Mouse (Mus musculus) intestine, embryonic 14.5 days (tissue): ENCODE results near the gene Hrg. TPM values are rescaled to one million over a fixed set of nuclear protein-coding genes. Genes with fewer than 3 reads are reported as not detected.

ENCODE experiments used
- ATAC-seq: fragments of 200-750 bp; cut with Nextera tagmentation; replicated peaks from 2 replicates; pipeline ENCODE4 v1.8.0; 2017; ENCODE audit warnings: low read depth, moderate number of reproducible peaks, moderate TSS enrichment, moderate library complexity; ENCODE audit not compliant: low FRiP score, low TSS enrichment
- DNase-seq: peaks from one replicate; pipeline ENCODE4 v3.0.0-alpha.2; 2018; ENCODE audit warnings: low spot score
- H3K27ac ChIP-seq: fragments of 300-500 bp; sonication (generic); 2 replicates; pipeline ENCODE4 v1.5.1; 2014; ENCODE audit warnings: low read depth, mild to moderate bottlenecking, control low read depth
- H3K27me3 ChIP-seq: fragments of 300-500 bp; sonication (generic); replicated peaks from 2 replicates; pipeline ENCODE4 v1.6.1; 2014; ENCODE audit warnings: low read length, control low read depth; ENCODE audit not compliant: control insufficient read depth, insufficient read depth
- H3K36me3 ChIP-seq: fragments of 300-500 bp; sonication (generic); 2 replicates; pipeline ENCODE4 v1.6.1; 2014; ENCODE audit warnings: low read length, control low read depth; ENCODE audit not compliant: control insufficient read depth, insufficient read depth
- H3K4me1 ChIP-seq: fragments of 300-500 bp; sonication (generic); replicated peaks from 2 replicates; pipeline ENCODE4 v1.6.1; 2014; ENCODE audit warnings: low read length, control low read depth, mixed read lengths; ENCODE audit not compliant: control insufficient read depth, insufficient read depth
- H3K4me2 ChIP-seq: fragments of 300-500 bp; sonication (generic); 2 replicates; pipeline ENCODE4 v1.6.1; 2014; ENCODE audit warnings: low read length
- H3K4me3 ChIP-seq: fragments of 300-500 bp; sonication (generic); 2 replicates; pipeline ENCODE4 v1.5.1; 2014; ENCODE audit warnings: low read depth, low read length, control low read depth, mixed read lengths
- H3K9ac ChIP-seq: fragments of 300-500 bp; sonication (generic); 2 replicates; pipeline ENCODE4 v1.6.1; 2014; ENCODE audit warnings: mild to moderate bottlenecking, low read length
- H3K9me3 ChIP-seq: fragments of 300-500 bp; sonication (generic); 2 replicates; pipeline ENCODE4 v1.6.1; 2016; ENCODE audit warnings: low read length, control low read depth; ENCODE audit not compliant: control insufficient read depth
- WGBS: fragments of 180-500 bp; shearing (Covaris S2); extraction: QIAGEN DNeasy Blood & Tissue Kit; methylation state at CpG from one replicate; pipeline ENCODE4 v1.1.7; 2014; 5-methylcytosine and 5-hydroxymethylcytosine counted together
- polyA plus RNA-seq: library from polyadenylated mRNA; unstranded; fragments of >200 nt; fragmentation: Nextera tagmentation; extraction: Ambion mirVana; gene quantifications from 2 replicates; pipeline ENCODE4 v1.2.1, GENCODE M21; 2014

Gene Hrg
- polyA plus RNA-seq: 0.13 TPM in 1 of 2 replicates, not detected in the other

DNA sequence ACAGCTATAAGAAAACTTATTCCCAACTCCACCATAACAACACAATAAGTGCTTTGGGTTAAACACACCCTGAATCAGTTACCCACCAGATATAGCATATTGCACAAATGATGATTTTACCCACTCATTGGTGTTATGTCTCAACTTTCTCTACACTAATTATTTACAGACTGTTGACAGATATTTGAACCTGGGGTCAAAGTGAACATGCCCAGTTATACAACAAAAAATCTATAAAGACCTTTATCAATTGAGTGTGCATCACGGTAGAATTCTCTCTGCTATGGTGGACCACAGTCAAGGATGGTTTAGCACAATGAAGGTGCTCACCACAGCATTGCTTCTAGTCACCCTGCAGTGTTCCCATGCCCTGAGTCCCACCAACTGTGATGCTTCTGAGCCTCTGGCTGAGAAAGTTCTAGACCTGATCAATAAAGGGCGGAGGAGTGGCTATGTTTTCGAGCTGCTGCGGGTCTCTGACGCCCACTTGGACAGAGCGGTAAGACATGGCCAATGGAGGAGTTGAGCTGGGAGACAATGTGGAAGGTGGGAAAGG is at the start of gene Hrg:
Gene Hrg, plus strand, starts transcription at position 233 of the 556 bp plus-strand sequence.
- WGBS: 92% methylated on average over 6 of the region's 6 CpGs
- DNase-seq (no peak), ATAC-seq (no peak)
- no peaks in the 10 kb centered on the region for H3K9me3 ChIP-seq
- no peaks in the 10 kb centered on the region for H3K36me3 ChIP-seq
- no peak within 1 kb of the TSS for H3K27ac ChIP-seq
- no peak within 1 kb of the TSS for H3K4me3 ChIP-seq
- no peaks in the 10 kb centered on the region for H3K4me1 ChIP-seq
- no peaks in the 10 kb centered on the region for H3K27me3 ChIP-seq
- no peak within 1 kb of the TSS for H3K4me2 ChIP-seq
- no peak within 1 kb of the TSS for H3K9ac ChIP-seq

DNA sequence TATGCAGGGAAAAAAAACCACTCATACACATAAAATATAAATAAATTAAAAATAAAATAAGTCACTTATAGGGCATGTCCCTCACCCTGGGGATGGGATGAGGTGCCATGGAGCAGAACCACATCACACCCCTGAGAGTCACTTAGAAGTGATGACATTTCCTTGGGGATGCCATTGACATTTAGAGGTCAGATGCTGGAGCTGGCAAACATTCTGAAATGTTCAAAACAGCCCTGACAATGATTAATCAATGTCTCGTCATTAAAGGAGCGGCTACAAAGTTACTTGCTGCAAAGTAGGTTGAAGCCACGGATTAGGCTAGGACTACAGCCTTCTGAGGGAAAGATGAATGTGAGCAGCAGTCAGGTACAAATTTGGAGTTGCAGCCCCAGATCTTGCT is 49.5 kb upstream of the Hrg start:
- Histone ChIP-seq H3K4me2 (no peak overlapping the region), H3K4me1 (no peaks in the 10 kb centered on the region), H3K9me3 (no peaks in the 10 kb centered on the region), H3K9ac (no peak overlapping the region), H3K27ac (no peak overlapping the region), H3K36me3 (no peaks in the 10 kb centered on the region), H3K4me3 (no peak overlapping the region), H3K27me3 (no peaks in the 10 kb centered on the region)
- no peak for DNase-seq
- ATAC-seq: no peak
- 58% methylated on average over 3 of the region's 3 CpGs for WGBS

- H3K4me3 ChIP-seq: no peak overlapping the region
- 82% methylated on average over 6 of the region's 6 CpGs for WGBS
- no peak overlapping the region for H3K27ac ChIP-seq
- no peak overlapping the region for H3K9ac ChIP-seq
- no peak for DNase-seq
- H3K27me3 ChIP-seq: no peaks in the 10 kb centered on the region
- H3K4me1 ChIP-seq: no peaks in the 10 kb centered on the region
- H3K36me3 ChIP-seq: no peaks in the 10 kb centered on the region
- H3K9me3 ChIP-seq: no peaks in the 10 kb centered on the region
- no peak overlapping the region for H3K4me2 ChIP-seq
- ATAC-seq: no peak
Measured at GRCm38 (mm10) chr16:22909290-22909689, 41.6 kb upstream of the Hrg start.

DNA sequence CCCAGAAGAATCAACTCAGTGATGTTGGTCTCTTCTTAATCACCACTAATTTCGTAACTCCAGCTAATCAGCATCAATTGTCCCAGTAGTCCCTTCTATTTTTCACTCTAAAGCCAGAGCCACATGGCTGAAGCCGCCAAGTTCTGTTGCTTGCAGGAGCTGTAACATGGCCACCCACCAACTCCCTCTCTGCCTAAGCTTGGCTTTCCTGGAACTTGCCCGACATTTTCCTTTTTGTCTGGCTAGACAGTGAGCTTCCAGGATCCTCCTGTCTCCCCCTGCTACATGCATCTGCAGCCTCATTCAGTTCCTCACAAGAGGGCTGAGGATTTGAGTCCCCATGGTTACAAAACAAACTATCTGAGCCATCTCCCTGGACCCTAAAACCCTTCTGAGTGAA is 38.9 kb upstream of the Hrg start:
- no peaks in the 10 kb centered on the region for H3K9me3 ChIP-seq
- no peak overlapping the region for H3K4me2 ChIP-seq
- no peak overlapping the region for H3K9ac ChIP-seq
- H3K27ac ChIP-seq: no peak overlapping the region
- ATAC-seq: no peak
- WGBS: 79% methylated on average over 3 of the region's 3 CpGs
- no peak overlapping the region for H3K4me3 ChIP-seq
- no peaks in the 10 kb centered on the region for H3K4me1 ChIP-seq
- no peak for DNase-seq
- no peaks in the 10 kb centered on the region for H3K27me3 ChIP-seq
- H3K36me3 ChIP-seq: no peaks in the 10 kb centered on the region

DNA sequence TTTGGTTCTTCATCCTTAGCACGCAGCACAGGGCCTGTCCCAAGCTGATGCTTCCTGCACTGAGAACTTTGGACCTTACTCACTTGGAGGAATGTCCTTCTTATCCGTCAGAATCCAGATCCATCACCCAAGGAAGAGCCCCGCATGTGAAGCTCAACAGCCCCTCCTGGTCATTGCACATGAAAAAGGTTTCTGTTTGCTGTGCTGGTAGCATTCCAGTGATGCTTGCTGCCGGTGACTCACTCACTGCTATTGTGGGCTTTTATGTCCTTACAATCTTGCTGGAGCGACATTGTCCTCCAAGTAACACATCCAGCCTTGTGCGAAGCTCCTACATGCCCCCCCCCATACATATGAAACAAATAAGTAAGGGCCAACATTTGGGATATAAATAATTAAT is 38.0 kb upstream of the Hrg start:
- H3K9ac ChIP-seq: no peak overlapping the region
- H3K9me3 ChIP-seq: no peaks in the 10 kb centered on the region
- ATAC-seq (no peak), DNase-seq (no peak)
- H3K36me3 ChIP-seq: no peaks in the 10 kb centered on the region
- 74% methylated on average over 6 of the region's 6 CpGs for WGBS
- H3K4me2 ChIP-seq: no peak overlapping the region
- H3K27me3 ChIP-seq: no peaks in the 10 kb centered on the region
- H3K27ac ChIP-seq: no peak overlapping the region
- H3K4me1 ChIP-seq: no peaks in the 10 kb centered on the region
- no peak overlapping the region for H3K4me3 ChIP-seq

DNA sequence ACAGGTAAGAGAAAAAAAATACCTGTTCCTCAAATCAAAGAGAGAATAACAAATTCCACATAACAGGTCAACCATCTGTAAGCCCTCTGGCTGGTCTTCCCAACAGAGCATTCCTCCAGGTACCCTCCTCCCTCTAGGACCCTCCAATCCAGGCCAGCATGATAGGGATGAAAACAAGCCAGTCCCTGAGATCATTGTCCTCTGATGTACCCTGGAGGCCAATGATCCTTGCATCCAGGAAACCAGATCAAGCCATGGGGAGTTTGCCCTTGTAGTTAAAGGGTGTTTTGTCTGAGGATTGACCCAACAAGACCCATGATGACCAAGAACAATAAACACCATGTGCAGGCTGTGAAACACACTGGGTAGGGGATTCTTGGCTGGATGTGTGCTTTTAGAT is 36.6 kb upstream of the Hrg start:
- Histone ChIP-seq H3K9ac (no peak overlapping the region), H3K4me1 (no peaks in the 10 kb centered on the region), H3K9me3 (no peaks in the 10 kb centered on the region), H3K27me3 (no peaks in the 10 kb centered on the region), H3K4me2 (no peak overlapping the region), H3K4me3 (no peak overlapping the region), H3K27ac (no peak overlapping the region), H3K36me3 (no peaks in the 10 kb centered on the region)
- DNase-seq (no peak), ATAC-seq (no peak)

- ATAC-seq: no peak
- Histone ChIP-seq H3K27ac (no peak within 1 kb of the TSS), H3K4me1 (no peaks in the 10 kb centered on the region), H3K9ac (no peak within 1 kb of the TSS), H3K36me3 (no peaks in the 10 kb centered on the region), H3K4me3 (no peak within 1 kb of the TSS), H3K4me2 (no peak within 1 kb of the TSS), H3K27me3 (no peaks in the 10 kb centered on the region), H3K9me3 (no peaks in the 10 kb centered on the region)
- 86% methylated on average over 5 of the region's 5 CpGs for WGBS
- DNase-seq: no peak
Measured at GRCm38 (mm10) chr16:22918034-22918433, 32.8 kb upstream of the Hrg start, which contains the start of gene Fetub. Gene Fetub (plus strand): TSS chr16:22918334.

DNA sequence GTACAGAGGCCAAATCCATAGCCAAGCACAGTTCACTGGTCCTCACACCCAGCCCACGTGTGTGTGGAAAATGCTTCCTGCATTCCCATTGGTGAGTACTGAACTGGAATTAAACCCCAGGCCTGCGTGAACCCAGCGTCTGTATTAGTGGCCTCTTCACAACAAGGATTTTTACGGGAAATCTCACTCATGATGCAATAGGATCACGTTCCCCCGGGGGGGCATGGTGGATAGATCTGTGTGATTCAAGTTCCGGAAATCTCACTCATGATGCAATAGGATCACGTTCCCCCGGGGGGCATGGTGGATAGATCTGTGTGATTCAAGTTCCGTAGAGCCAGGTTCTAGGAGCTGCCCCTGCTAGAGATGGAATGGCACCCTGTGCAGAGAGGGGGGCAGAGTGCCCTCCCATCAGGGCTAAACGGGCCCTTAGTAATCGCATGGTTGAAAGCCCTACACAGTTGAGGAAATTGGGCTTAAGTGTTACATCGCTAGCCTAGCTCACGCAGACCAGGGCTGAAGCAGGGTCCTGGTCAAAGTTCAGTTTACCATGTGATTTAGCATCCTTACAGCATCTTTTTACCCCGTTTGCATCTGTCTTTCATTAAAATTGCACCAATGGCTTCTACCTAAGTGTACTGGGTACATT is 32.1 kb upstream of the Hrg start:
- Histone ChIP-seq H3K4me3 (no peak overlapping the region), H3K9me3 (no peaks in the 10 kb centered on the region), H3K4me2 (no peak overlapping the region), H3K4me1 (no peaks in the 10 kb centered on the region), H3K36me3 (no peaks in the 10 kb centered on the region), H3K9ac (no peak overlapping the region), H3K27me3 (no peaks in the 10 kb centered on the region), H3K27ac (no peak overlapping the region)
- ATAC-seq: no peak
- WGBS: 81% methylated on average over 15 of the region's 15 CpGs
- no peak for DNase-seq
